Mouse (Mus musculus): ENCODE measurements at regions not wholly inside any gene's neighbourhood (a gene's known extent, or its start where the extent isn't known, plus 50 kb on each side); places are given as distances from the start of the nearest gene placed in this dataset.

GRCm38 (mm10) chr6:47646731-47647567 is 51.8 kb upstream of the Ezh2 start:
- TF ChIP-seq EP300 (IDR thresholded peaks at IDR 0.05; ENCODE audit: insufficient read depth, low read depth, low read length) = no peak
- no peak for TF ChIP-seq POLR2A (IDR thresholded peaks at IDR 0.05; ENCODE audit: insufficient read depth, low read length)
- no peak for TF ChIP-seq CTCF (IDR thresholded peaks at IDR 0.05; ENCODE audit: low read depth, low read length)
